Mouse (Mus musculus) frontal cortex, postnatal 10 days (tissue): ENCODE measurements around the gene Lama1.
"Not testable (repeated sequence)": the region's sequence is repeated elsewhere in the genome, so short reads cannot be mapped to it uniquely, and the experiment has no call there.

Source experiments
- DNase-seq, 2 experiments: peaks; one replicate each; pipeline ENCODE4 v3.0.0; 2022; ENCODE audit warnings: low spot score in 2 of 2, mixed read lengths in 1 of 2

The Lama1 gene

DNA sequence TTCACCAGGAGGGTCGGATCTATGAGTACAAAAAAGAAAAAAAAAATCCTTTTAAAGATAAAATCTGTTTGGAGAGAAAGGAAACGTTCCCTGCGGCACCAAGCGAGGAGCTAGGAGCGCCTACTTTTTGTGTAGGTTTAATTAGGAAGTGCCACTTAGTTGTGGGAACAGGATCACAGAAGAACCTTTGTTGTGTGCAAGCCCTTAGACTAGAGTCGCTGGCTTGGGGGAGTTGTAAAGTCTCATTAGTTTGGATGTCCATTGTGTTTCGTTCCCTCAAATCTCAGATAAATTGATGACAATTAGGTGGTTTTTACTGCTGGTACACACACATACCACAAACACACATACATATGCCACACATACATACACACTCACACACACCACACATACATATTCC lies 25.0 kb downstream of the Lama1 start:
- no peak for DNase-seq

DNA sequence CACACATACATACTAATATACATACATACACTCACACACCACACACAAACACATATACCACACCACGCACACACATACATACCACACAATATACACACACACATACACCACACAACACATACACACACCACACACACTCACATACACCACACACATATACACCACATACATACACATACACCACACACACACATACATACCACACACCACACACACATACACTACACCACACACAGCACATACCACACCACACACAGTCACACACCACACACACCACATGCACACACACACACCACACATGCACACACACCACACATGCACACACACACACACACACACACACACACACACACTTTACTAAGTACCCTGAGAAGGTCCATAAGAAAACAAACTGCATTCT lies 25.5 kb downstream of the Lama1 start:
- no peak for DNase-seq

DNA sequence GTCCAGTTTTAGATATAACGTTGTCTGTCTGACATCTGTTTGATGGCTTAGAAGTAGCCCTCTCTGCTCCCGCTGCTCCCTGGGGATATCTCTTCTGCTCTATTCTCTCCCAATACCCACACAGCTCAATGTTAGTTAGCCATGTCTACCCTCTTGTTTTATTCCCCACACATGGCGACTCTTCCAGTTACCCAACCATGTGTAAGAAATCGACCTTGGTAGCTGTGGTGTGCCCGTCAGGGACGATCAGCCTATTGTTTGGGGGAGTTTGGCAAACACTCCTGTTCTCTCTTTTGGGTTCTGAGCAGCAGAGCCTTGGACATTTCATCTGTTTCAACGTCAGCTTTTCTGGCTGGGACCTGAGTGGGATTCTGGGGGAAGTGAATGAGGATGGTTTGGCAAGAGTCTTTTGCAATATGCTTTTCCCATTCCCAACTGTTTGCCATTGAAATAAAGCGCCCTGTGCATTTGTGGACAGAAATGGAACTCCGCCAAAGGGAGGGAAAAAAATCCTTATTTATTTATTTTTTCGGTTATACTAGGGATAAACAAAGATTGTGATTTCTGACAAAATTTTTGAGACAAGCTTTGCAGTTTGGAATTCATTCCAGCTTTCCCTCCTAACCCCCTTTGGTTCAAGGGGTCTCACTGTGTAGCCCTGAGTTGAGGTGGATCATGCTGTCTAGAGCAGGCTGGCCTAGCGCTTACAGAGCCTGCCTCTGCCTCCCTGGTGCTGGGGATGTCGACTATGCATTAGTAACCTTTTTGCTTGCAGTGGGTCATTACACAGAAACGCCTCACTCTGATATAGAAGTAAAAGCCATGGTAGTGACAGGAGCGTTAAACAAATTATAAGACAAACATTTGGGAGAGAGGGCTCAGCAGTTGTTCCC lies 26.4 kb downstream of the Lama1 start:
- no peak for DNase-seq

DNA sequence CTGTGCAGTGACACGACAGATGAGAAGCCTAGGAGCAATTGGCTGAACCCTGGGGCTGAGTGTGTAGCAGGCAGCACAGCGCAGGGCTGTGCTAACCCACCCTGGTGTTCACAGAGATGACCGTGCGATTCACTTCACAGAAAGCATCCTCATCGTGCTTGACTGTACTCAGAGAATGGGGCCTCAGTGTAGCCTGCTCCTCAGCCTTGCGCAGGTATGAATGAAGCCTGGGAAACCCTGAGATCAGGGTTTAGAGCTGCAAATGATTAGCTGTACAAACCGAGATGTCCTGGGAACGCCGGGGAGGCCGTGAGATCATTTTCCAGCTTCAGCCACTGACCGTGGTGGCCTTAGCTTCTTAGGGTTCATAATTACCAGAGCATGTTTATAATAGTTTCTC lies 29.5 kb downstream of the Lama1 start:
- no peak for DNase-seq

DNA sequence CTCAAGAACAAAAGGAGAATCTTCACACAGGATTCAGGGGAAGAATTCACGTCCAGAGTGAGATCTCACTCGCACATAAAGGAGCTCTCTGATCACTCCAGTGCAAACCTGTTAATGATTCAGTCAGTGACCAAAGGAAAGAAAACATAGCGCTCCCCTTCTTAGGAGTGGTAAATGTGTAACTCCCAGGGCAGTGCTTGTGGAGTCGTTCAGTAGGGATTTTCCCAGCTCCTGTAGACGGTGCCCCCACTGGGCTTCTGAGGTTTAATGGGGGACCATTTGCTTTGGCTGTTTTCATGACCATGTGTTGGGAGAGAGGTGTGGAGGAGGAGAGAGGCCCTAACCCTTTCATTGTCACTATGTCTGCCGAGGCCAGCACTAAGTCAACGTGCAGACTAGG lies 31.7 kb downstream of the Lama1 start:
- DNase-seq = no peak

DNA sequence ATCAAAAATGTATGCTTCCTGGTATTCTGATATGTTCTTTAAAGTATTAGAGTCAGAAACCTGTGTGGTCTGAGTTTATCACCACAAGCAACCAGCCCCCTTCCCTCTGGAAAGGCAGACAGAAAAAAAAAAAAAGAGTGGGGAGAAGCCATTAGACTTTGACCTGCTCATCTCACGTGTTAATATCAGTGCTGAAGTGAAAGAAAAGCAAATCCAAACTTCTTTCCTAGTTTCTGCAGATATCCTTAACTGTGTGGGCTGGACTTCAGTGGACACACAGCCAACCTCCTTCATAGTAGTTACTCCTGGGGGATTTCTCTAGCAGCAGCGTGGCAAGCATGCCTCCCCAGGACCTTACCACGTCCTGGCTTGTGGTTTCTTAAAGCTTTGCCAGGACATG lies 34.0 kb downstream of the Lama1 start:
- no peak for DNase-seq

DNA sequence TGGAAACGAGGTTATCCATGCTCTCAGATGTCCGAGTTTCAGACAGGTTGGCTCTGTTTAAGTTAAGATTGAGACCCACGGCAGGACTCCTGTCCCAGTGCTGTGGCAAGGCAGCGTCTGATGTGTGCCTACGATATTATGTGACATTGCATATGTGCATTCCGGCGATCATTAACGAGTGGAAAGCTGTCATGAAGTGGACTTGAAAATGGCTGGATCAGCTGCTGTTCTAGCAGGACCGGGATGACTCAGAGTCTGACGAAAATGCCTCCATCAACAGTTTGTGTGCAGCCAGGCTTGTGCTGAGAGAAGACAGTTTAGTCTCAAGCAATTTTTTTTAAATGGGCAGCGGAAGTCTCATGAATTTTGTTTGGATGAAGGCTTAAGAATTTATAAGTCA lies 34.9 kb downstream of the Lama1 start:
- DNase-seq = no peak

DNA sequence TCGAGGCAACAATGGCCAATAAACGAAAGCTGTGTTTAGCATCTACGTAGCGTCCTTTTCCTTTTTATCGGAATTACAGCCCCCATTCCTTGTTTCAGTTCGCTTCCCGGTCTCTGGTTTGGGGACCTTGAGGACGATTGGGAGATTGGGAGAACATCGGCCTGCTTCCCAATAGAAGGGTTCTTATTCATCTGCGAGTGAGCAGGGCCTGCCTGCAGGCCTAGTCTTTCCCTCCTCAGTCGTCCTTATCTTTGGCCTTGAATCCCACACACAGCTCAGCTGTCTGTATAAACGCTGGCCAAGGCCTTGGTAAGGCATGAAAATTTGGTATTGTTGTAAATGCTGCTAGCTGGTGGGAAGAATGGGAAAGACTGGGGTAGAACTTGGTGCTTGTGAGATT lies 36.5 kb downstream of the Lama1 start:
- no peak for DNase-seq

DNA sequence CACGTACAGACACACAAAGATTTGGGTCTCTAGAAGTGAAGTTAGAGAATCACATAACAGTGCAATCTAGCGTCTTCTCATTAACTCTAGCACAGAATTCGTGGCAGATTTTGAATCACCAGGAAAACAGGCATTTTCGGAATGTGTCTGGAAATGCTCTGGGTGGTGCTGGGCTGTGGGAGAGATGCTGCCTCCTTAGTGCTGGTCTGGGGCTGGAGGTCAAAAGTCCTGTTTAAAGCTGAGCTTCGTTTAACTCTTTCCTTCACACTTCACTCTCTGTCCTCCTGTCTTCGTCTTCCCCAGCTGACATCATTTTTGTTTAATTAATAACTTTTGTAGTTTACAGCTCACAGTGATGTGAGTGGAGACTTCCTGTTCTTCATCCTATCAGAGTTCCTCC lies 38.7 kb downstream of the Lama1 start:
- no peak for DNase-seq

DNA sequence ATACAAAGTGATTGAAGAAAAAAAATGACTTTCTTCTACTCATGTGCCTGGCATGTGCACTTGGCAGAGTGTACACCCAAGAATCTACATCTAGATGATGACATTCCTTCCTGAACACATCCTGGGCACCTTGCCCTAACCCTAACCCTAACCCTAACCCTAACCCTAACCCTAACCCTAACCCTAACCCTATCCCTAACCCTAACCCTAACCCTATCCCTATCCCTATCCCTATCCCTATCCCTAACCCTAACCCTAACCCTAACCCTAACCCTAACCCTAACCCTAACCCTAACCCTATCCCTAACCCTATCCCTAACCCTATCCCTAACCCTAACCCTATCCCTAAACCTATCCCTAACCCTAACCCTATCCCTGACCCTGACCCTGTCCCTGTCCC lies 44.2 kb downstream of the Lama1 start:
- DNase-seq = not testable (repeated sequence)

DNA sequence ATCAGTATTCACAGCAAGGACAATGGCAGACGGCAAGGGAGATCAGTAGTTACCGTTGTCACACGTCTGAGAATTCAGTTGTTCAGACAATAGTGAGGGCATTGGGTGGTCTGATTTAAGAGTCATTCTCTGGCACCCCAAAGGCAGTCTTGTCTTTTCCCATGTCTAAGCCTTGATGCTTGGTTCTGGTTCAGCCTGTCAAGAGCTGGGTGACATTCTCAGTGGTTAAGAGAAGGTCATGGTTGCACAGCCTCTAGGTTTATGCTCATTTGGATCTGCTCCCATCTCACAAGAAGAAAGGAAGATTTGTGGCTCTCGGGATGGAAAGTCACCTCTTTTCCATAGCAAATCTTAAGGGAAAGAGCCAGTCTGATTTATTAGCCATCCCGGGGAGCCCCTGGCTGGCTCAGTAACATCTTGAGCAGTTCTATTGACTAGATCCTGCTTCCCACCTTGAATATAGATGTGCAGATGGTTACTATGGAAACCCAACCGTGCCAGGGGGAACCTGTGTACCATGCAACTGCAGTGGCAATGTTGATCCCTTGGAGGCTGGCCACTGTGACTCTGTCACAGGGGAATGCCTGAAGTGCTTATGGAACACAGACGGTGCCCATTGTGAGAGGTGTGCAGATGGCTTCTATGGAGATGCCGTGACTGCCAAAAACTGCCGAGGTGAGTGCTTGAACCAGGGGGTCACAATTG lies 67.3 kb downstream of the Lama1 start:
- no peak for DNase-seq

DNA sequence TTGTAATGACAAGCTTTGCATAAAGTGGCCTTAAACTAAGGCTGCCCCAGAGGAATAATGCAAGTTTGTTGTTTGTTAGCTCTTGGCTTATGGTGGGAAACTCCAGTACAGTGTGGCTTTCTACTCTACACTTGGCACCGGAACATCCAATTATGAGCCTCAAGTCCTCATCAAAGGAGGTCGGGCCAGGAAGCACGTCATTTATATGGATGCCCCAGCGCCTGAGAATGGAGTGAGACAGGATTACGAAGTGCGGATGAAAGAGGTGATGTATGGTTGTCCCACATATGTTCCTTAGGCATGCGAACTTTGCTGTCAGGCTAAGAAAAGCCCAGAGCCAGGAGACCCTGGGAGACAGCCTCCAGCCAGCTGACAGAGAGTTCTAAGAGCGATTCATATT lies 76.5 kb downstream of the Lama1 start:
- DNase-seq = no peak

DNA sequence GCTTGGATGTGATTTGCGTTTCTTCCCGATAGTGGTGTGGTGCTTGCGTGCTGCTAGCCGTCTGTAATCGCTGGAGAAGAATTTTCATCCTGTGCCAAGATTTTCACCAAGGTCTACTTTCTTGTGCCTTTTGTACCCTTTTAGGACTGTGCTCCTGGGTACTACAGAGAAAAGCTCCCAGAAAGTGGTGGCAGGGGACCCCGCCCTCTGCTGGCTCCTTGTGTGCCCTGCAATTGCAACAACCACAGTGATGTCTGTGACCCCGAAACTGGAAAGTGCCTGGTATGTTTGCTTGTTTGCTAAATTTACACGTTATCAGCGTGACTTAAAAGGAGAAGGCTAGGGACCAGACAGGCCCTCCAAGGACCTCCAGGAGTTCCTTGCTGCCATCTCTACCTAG lies 79.7 kb downstream of the Lama1 start:
- peak in 1 of 2 experiments; percentile 11 for DNase-seq

DNA sequence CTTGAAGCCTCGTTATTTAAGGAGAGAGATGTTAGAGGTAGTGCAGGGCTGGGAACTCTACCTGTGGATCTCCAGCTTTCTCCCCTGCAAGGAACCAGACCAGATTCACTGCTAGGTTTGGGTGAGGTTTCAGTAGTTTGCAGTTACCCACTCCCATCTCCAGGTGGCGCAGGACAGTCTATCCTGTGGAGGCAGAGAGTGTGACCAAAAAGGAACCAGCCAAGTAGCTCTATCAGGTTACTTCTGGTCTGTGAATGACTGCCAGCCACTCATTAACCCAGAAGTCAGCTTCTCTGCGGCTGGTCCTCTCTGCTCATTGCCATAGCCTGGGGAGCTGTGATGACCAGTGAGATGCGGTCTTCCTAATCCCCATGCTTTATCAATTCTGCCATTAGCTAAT lies 82.8 kb downstream of the Lama1 start:
- peak in 1 of 2 experiments; percentile 12 for DNase-seq

DNA sequence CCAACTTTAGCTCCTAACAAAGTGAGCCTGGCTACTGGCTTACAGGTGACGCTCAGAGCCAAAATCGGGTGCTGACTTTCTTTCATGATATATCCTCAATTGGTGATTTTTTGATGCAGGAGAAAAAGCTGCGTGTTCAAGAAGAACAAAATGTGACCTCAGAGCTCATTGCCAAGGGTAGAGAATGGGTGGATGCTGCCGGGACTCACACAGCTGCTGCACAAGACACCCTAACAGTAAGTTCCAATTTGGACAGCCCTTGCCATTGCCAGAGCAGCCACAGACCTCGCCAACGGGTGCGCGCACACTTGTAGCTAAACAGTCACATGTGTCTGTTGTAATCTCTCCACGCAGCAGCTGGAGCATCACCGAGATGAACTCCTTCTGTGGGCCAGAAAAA lies 94.0 kb downstream of the Lama1 start:
- DNase-seq = no peak

DNA sequence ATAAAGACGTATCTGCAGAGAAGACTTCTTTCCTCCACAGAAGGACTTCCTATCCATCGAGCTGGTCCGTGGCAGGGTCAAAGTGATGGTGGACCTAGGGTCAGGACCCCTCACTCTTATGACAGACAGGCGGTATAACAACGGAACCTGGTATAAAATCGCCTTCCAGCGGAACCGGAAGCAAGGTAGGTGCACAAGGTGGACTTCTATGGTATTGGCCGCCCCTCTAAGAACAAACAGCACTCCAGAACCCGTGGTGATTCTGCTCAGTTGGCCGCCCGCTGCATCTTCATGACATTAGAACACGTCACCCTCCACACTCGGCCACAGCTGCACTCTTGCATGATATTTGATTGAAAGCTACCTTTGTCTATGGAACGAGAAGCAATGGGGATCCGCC lies 112.1 kb downstream of the Lama1 start:
- DNase-seq = no peak

DNA sequence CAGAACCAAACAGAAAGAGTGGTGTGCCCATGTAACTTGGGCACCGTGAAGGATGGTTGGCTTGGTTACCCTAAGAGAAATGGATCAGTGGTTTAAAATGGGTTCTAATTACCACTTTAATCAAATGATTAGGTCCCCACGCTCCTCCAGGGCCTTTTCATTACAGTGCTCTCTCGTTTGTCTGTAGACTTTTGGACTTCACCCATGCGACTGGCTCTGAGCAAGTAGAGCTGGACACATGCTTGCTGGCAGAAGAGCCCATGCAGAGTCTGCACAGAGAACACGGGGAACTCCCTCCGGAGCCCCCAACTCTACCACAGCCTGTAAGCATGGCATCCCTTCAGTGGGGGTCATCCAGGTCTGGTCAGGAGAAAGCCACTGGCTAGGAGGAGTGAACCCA lies 116.6 kb downstream of the Lama1 start:
- DNase-seq = no peak

DNA sequence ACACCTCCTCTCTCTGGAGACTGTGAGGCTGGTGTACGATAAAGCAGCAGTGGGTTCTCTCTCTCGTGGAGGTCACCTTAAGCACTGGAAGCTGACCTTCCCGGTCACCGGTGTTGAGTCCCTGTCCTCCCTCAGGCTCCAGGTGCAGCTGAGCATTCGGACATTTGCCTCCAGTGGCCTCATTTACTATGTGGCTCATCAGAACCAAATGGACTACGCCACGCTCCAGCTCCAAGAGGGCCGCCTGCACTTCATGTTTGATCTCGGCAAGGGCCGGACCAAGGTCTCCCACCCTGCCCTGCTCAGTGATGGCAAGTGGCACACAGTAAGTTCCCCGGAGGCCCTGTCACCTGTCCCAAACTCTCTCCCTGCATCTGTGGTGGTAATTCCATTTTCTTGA lies 118.7 kb downstream of the Lama1 start:
- DNase-seq = no peak

DNA sequence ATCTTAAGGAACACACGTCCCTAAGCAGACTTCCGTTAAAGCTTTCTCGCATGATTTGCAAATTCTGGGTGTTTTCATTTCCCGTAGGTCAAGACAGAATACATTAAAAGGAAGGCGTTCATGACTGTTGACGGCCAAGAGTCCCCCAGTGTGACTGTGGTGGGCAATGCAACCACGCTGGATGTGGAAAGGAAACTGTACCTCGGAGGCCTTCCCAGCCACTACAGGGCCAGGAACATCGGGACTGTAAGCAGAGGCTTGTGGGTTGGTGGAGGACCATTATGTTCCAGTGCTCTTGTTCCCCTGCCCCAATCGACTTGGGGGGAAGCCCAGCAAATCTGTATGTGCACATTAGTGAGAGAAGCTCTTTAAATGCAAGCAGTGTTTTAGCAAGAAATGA lies 119.9 kb downstream of the Lama1 start:
- no peak for DNase-seq

DNA sequence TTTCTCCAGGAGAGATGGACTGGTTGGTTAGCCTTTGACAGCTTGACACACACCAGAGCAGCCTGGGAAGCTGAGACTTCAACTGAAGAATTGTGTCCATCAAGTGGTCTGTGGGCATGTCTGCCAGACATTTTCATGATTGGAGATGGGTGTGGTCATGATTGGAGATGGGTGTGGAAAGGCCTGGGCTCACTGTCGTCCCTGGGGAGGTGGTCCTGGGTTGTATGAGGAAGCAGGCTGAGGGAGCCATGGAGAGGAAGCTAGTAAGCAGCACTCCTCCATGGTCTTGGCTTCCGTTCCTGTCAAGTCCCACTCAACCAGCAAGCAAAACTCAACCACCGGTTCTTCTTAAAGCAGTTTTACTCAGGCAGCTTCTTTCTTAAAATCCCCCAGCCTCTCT lies 130.4 kb downstream of the Lama1 start:
- DNase-seq = no peak

DNA sequence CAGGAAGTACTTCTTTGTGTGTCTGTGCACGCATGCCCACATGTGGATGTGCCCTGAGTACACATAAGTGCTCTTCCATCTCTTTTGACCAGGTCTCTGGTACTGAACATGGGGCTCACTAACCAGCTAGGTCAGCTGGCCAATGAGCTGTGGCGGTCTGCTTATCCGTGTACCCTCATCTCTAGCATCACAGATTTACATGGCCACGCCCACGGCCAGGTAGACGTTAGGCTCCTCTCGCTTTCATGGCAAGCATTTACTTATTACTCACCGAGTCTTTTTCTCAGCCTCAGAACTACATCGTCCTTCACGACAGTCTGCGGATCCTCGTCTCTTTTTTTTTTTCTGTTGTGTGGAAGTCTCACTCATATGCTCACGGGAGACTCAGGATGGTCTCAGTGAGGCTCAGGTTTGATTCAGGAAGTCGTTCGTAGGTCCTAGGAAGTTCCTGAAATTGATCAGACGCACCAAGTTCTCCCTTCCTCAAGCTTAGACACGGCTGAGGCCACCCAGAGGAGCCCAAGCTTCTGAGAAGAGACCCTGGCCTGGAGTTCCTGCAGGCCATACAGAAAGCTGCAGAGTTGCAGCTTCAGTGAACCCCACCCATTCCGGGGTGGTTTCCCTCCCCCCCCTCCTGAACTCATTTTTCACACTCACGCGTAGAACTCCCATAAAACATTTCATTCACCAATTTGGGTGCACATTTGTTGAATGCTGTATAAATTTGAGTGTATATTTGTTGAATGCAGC lies 139.3 kb downstream of the Lama1 start:
- no peak for DNase-seq

DNA sequence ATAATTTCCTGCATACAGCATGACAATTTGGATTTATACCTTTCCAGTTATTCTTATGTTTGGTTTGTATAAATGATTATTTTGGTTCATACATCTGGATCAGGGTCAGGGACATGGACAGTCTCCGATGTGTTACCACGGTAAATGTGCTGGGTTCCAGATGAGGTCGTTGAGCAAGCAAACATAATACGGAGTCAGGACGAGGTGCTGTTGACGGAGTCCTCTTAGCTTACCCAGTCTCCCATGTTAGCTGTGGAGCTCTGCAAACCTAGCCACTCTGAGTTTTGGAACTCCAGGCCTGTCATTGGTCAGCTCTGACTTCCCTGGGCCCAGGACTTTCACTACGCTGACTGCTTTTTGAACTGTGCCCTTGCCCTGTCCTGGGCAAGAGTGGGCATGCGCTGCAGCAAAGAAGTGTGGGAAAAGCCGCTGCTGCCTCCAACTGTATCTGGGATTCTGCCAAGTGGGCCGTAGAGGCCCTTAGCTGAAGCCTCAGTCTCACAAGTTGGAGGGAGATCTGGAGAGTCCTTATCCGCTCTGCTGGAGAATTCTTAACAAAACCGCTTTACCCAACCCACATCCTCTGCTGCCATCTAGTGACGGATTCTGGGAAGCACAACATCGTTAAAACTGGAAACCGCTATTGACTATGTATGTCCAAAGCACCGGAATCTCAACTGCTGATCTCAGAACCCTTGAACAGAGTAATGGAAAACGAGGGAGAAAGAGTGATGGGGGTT lies 140.5 kb downstream of the Lama1 start:
- peak; percentile 35 to 72 for DNase-seq
